17 mouse cellular contexts compared by ENCODE assay signal in genomic region chr1:64298950-64299349, GRCm38 (mm10).
"Had no signal": no experiment of that assay in that cellular context is flagged by ENCODE, and none has a peak within 500 bp of the region (broad histone marks: within the 10 kb centered on the region; RNA-seq: fewer than 3 reads in every experiment).

No protein-coding gene starts in this region.

- H3K4me2 ChIP-seq: kidney, embryonic 15.5 days; liver, embryonic 11.5 days; liver, embryonic 15.5 days; neural tube, embryonic 12.5 days had no signal

- H3K4me3 ChIP-seq: kidney, embryonic 15.5 days; left cerebral cortex, adult 2 months; limb, embryonic 10.5 days; liver, embryonic 15.5 days; megakaryocyte, embryonic 14.5 days; neural tube, embryonic 12.5 days had no signal

- H3K36me3 ChIP-seq: kidney, embryonic 15.5 days; limb, embryonic 10.5 days; liver, embryonic 15.5 days; neural tube, embryonic 12.5 days had no signal

- H3K27ac ChIP-seq: kidney, embryonic 15.5 days; left cerebral cortex, adult 2 months; limb, embryonic 10.5 days; liver, embryonic 15.5 days; macrophage; neural tube, embryonic 12.5 days had no signal

- H3K27me3 ChIP-seq: kidney, embryonic 15.5 days; liver, embryonic 15.5 days; megakaryocyte, embryonic 14.5 days; neural tube, embryonic 12.5 days had no signal

- H3K9me3 ChIP-seq: kidney, embryonic 15.5 days; limb, embryonic 10.5 days; liver, embryonic 15.5 days; megakaryocyte, embryonic 14.5 days; neural tube, embryonic 12.5 days had no signal

- DNase-seq: kidney, adult 2 months; kidney, postnatal 14 days; lung, adult 2 months; lung, postnatal 10 days; right cerebral cortex, postnatal 14 days; spleen, adult 18-20 months; thymus, adult 18-20 months; thymus, postnatal 14 days had no signal

- ATAC-seq: intestine, embryonic 16.5 days had no signal

- H3K9ac ChIP-seq: kidney, embryonic 15.5 days; liver, embryonic 15.5 days; neural tube, embryonic 12.5 days had no signal
